Mouse (Mus musculus) G1E (cell line): ENCODE data around the gene Hyal3.

ENCODE experiments used
- CTCF ChIP-seq: IDR thresholded peaks from 2 replicates; pipeline ENCODE4 v1.5.1; 2012; ENCODE audit warnings: low read depth, low read length, inconsistent platforms, mixed read lengths
- POLR2AphosphoS5 ChIP-seq: IDR thresholded peaks from 2 replicates; pipeline ENCODE4 v1.6.1; 2012; ENCODE audit warnings: low read depth, low read length, inconsistent platforms; ENCODE audit not compliant: insufficient replicate concordance

- TF ChIP-seq CTCF, result no peak
- no peak for TF ChIP-seq POLR2AphosphoS5
These were observed 28.8 kb downstream of the Hyal3 start for GRCm38 (mm10) chr9:107609433-107609830.
